Mouse (Mus musculus) mammary gland, adult 2 months (tissue): ENCODE results near the gene Grem1. TPM values are rescaled to one million over a fixed set of nuclear protein-coding genes. Genes with fewer than 3 reads are reported as not detected.

Experiments used
- polyA plus RNA-seq: library from polyadenylated mRNA; depleted of rRNA; stranded (reverse); fragments of >200 nt; gene quantifications from 2 replicates; pipeline ENCODE4 v1.2.3, GENCODE M21; 2012; ENCODE audit warnings: low replicate concordance; rRNA removed

Grem1 gene
- 1.7 and 1.9 TPM in 2 replicates for polyA plus RNA-seq

DNA sequence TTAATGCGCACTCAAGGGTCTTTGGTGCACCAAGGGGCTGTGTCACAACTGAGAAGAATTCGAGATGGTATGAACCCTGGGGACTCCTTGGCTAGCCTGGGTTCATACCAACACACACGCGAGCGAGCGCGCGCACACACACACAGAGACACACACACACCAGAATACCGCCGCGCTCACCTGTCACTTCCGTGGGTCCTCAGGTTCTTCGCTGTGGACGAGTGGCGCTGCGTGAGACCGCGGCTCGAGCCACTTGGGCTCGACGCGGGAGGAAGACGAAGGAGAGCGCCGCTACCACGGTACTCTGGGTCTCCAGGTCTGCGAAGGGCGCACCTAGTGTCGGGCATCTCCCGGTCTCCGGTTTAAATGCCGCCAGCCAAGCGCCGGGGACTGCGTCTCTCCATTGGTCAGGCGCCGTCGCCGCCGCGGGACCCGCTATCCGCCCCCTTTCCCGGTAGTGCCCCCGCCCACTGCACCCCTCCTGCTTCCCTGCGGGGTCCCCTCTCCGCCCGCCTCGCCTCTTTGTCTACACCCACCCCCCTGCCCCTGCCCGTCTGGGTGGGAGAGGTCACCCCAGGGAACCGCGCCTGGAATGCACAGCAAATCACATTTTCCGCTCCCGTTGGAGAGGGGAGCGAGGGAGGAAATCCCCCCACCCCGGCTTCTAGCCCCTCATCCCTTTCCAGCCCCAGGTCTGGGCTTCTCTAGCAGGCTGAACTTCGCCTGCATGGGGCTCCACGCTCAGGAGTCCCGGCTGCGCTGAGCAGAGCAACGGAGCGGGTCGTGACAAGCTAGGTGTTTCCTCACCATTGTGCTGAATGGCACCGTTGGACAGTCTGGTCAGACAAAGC, at the start of gene Grem1:
Gene Grem1, minus strand, starts transcription at position 336 of the 851 bp plus-strand sequence.

Other genes starting within 250 kb of the Grem1 start
- gene Scg5, start 70.5 kb upstream of the Grem1 start, polyA plus RNA-seq, result 0.19 and 0.29 TPM in 2 replicates
- 0.51 and 1.3 TPM in 2 replicates for gene Arhgap11a, start 90.0 kb upstream of the Grem1 start, polyA plus RNA-seq